Mouse (Mus musculus): ENCODE results near the gene Clca3a1. TPM values are rescaled to one million over a fixed set of nuclear protein-coding genes. Genes with fewer than 3 reads are reported as not detected.
A peak's percentile ranks its signal among the peaks of the same experiment; 100 is the strongest.
"Not testable (repeated sequence)": the region's sequence is repeated elsewhere in the genome, so short reads cannot be mapped to it uniquely, and the experiment has no call there.

Gene Clca3a1
- total and polyA plus RNA-seq, 2 experiments: 2.6 to 5.0 TPM

DNA sequence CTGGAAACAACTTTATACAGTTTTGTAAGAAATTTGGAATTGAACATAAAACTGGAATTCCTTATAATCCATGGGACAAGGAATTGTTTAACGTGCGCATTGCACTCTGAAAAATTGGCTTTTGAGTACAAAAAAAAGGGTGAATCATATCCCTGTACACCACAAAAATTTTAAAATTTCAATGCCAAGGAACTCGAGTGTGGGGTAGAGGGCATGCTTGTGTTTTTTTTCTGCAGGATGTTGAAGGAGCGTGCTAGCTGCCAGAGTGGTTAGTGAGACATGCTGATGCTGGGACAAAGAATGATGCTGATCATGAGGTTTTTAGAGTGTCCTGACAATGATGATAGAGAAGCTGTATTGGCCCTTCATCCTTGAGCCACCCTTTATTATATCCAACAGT lies 4.4 kb upstream of the Clca3a1 start:
- no peak for TF ChIP-seq POLR2A (IDR thresholded peaks at IDR 0.05; ENCODE audit: extremely low read depth, insufficient read depth, low read length)
- no peak for TF ChIP-seq CTCF (IDR thresholded peaks at IDR 0.05; ENCODE audit: low read depth, low read length)
- H3K4me3 ChIP-seq (ENCODE audit: insufficient read depth, low read depth, low read length): no peak overlapping the region
- WGBS: 86% methylated on average over 4 of the region's 4 CpGs
- H3K9ac ChIP-seq (ENCODE audit: low read depth, low read length): no peak overlapping the region
- no peaks in the 10 kb centered on the region for H3K36me3 ChIP-seq (ENCODE audit: control insufficient read depth, insufficient read depth, low read length)
- no peaks in the 10 kb centered on the region for H3K79me2 ChIP-seq (ENCODE audit: control insufficient read depth, insufficient read depth, low read length)
- no peaks in the 10 kb centered on the region for H3K4me1 ChIP-seq (ENCODE audit: control insufficient read depth, insufficient read depth, low read length)
- no peak overlapping the region for H3K27ac ChIP-seq (replicated peaks; ENCODE audit: insufficient read depth, low read depth, low read length)
- H3K27me3 ChIP-seq (ENCODE audit: control insufficient read depth, insufficient read depth, low read length): no peaks in the 10 kb centered on the region
- DNase-seq (ENCODE audit: extremely low read depth, low read depth, low spot score): no peak

GRCm38 (mm10) chr3:144761454-144761853 lies 677 bp upstream of the Clca3a1 start:
- WGBS: 71% methylated on average over 6 of the region's 6 CpGs
- TF ChIP-seq POLR2A (IDR thresholded peaks at IDR 0.05; ENCODE audit: extremely low read depth, insufficient read depth, low read length) (no peak), CTCF (IDR thresholded peaks at IDR 0.05; ENCODE audit: low read depth, low read length) (no peak)
- H3K36me3 ChIP-seq (ENCODE audit: control insufficient read depth, insufficient read depth, low read length): no peaks in the 10 kb centered on the region
- H3K27ac ChIP-seq (replicated peaks; ENCODE audit: insufficient read depth, low read depth, low read length): no peak overlapping the region
- H3K27me3 ChIP-seq (ENCODE audit: control insufficient read depth, insufficient read depth, low read length): no peaks in the 10 kb centered on the region
- no peaks in the 10 kb centered on the region for H3K79me2 ChIP-seq (ENCODE audit: control insufficient read depth, insufficient read depth, low read length)
- no peaks in the 10 kb centered on the region for H3K4me1 ChIP-seq (ENCODE audit: control insufficient read depth, insufficient read depth, low read length)
- no peak overlapping the region for H3K4me3 ChIP-seq (ENCODE audit: insufficient read depth, low read depth, low read length)
- H3K9ac ChIP-seq (ENCODE audit: low read depth, low read length): no peak overlapping the region
- no peak for DNase-seq (ENCODE audit: extremely low read depth, low read depth, low spot score)

DNA sequence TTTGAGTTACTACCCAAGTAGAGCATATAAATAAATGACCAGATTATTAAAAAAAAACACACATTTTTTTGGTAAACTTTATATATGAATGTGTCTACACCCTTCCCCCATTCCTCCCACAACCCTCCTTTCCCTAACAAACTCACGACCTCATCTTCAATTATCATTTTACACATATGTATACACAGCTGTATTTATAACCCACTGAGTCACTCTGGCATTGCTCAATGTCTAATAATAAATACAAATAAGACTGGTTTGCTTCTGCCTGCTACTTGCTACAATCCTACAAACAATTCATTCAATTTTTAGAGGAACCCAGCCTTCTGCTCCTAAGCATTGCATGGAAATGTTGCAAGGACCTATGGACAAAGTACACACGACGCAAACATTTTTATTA lies 1.1 kb downstream of the Clca3a1 start:
- H3K79me2 ChIP-seq (ENCODE audit: control insufficient read depth, insufficient read depth, low read length): no peaks in the 10 kb centered on the region
- no peak overlapping the region for H3K27ac ChIP-seq (replicated peaks; ENCODE audit: insufficient read depth, low read depth, low read length)
- no peaks in the 10 kb centered on the region for H3K4me1 ChIP-seq (ENCODE audit: control insufficient read depth, insufficient read depth, low read length)
- H3K27me3 ChIP-seq (ENCODE audit: control insufficient read depth, insufficient read depth, low read length): no peaks in the 10 kb centered on the region
- no peak for DNase-seq (ENCODE audit: extremely low read depth, low read depth, low spot score)
- H3K36me3 ChIP-seq (ENCODE audit: control insufficient read depth, insufficient read depth, low read length): no peaks in the 10 kb centered on the region
- no peak for TF ChIP-seq POLR2A (IDR thresholded peaks at IDR 0.05; ENCODE audit: extremely low read depth, insufficient read depth, low read length)
- TF ChIP-seq CTCF (IDR thresholded peaks at IDR 0.05; ENCODE audit: low read depth, low read length): no peak
- 71% methylated on average over 3 of the region's 3 CpGs for WGBS
- no peak overlapping the region for H3K9ac ChIP-seq (ENCODE audit: low read depth, low read length)
- H3K4me3 ChIP-seq (ENCODE audit: insufficient read depth, low read depth, low read length): no peak overlapping the region

DNA sequence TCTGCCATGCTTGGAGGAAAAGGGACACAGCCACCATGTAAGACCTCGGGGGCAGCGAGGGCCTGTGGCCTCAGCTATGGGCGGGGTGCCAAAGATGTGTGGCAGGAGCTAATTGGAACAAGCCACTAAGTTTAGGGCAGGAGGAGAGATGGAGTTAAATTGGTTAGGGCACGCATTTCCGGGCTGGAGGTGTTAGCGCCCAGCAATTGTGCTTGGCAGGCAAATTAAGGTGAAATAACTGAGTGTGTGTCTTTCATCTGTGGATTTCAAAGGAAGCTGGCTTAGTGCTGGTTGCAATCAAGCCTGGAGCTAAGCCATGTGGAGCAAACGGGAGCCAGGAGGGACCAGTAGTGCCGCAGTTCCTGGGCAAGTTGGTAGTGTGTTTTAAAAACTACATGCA lies 4.7 kb downstream of the Clca3a1 start:
- H3K79me2 ChIP-seq (ENCODE audit: control insufficient read depth, insufficient read depth, low read length); DNase-seq (ENCODE audit: extremely low read depth, low read depth, low spot score); H3K27ac ChIP-seq (replicated peaks; ENCODE audit: insufficient read depth, low read depth, low read length); H3K27me3 ChIP-seq (ENCODE audit: control insufficient read depth, insufficient read depth, low read length); H3K36me3 ChIP-seq (ENCODE audit: control insufficient read depth, insufficient read depth, low read length); H3K4me3 ChIP-seq (ENCODE audit: insufficient read depth, low read depth, low read length); H3K4me1 ChIP-seq (ENCODE audit: control insufficient read depth, insufficient read depth, low read length); H3K9ac ChIP-seq (ENCODE audit: low read depth, low read length): not testable (repeated sequence)
- 87% methylated on average over 8 of the region's 8 CpGs for WGBS

GRCm38 (mm10) chr3:144753120-144753519 lies 7.7 kb downstream of the Clca3a1 start:
- no peak overlapping the region for H3K27ac ChIP-seq (replicated peaks; ENCODE audit: insufficient read depth, low read depth, low read length)

GRCm38 (mm10) chr3:144749062-144749963 lies 11.5 kb downstream of the Clca3a1 start:
- H3K9ac ChIP-seq (ENCODE audit: low read depth, low read length); H3K27me3 ChIP-seq (ENCODE audit: control insufficient read depth, insufficient read depth, low read length); H3K79me2 ChIP-seq (ENCODE audit: control insufficient read depth, insufficient read depth, low read length); DNase-seq (ENCODE audit: extremely low read depth, low read depth, low spot score); H3K4me3 ChIP-seq (ENCODE audit: insufficient read depth, low read depth, low read length); H3K4me1 ChIP-seq (ENCODE audit: control insufficient read depth, insufficient read depth, low read length); H3K27ac ChIP-seq (replicated peaks; ENCODE audit: insufficient read depth, low read depth, low read length); H3K36me3 ChIP-seq (ENCODE audit: control insufficient read depth, insufficient read depth, low read length): not testable (repeated sequence)
- 84% methylated on average over 20 of the region's 21 CpGs for WGBS

More at GRCm38 (mm10) chr3:144753120-144753519, 7.7 kb downstream of the Clca3a1 start:
- no peak for DNase-seq (ENCODE audit: extremely low read depth, low read depth, low spot score)
- H3K79me2 ChIP-seq (ENCODE audit: control insufficient read depth, insufficient read depth, low read length): no peaks in the 10 kb centered on the region
- no peaks in the 10 kb centered on the region for H3K27me3 ChIP-seq (ENCODE audit: control insufficient read depth, insufficient read depth, low read length)
- H3K4me3 ChIP-seq (ENCODE audit: insufficient read depth, low read depth, low read length): no peak overlapping the region
- H3K36me3 ChIP-seq (ENCODE audit: control insufficient read depth, insufficient read depth, low read length): no peaks in the 10 kb centered on the region
- H3K4me1 ChIP-seq (ENCODE audit: control insufficient read depth, insufficient read depth, low read length): no peaks in the 10 kb centered on the region
- 8% methylated on average over 2 of the region's 2 CpGs for WGBS
- no peak overlapping the region for H3K9ac ChIP-seq (ENCODE audit: low read depth, low read length)
- no peak for TF ChIP-seq POLR2A (IDR thresholded peaks at IDR 0.05; ENCODE audit: extremely low read depth, insufficient read depth, low read length)
- peak; percentile 73 for TF ChIP-seq CTCF (IDR thresholded peaks at IDR 0.05; ENCODE audit: low read depth, low read length)

GRCm38 (mm10) chr3:144747706-144748105 lies 13.1 kb downstream of the Clca3a1 start:
- H3K4me1 ChIP-seq (ENCODE audit: control insufficient read depth, insufficient read depth, low read length); H3K79me2 ChIP-seq (ENCODE audit: control insufficient read depth, insufficient read depth, low read length); H3K27ac ChIP-seq (replicated peaks; ENCODE audit: insufficient read depth, low read depth, low read length); H3K4me3 ChIP-seq (ENCODE audit: insufficient read depth, low read depth, low read length); H3K27me3 ChIP-seq (ENCODE audit: control insufficient read depth, insufficient read depth, low read length); H3K9ac ChIP-seq (ENCODE audit: low read depth, low read length); H3K36me3 ChIP-seq (ENCODE audit: control insufficient read depth, insufficient read depth, low read length); DNase-seq (ENCODE audit: extremely low read depth, low read depth, low spot score): not testable (repeated sequence)
- WGBS: 62% methylated on average over 3 of the region's 3 CpGs

GRCm38 (mm10) chr3:144738396-144738795 lies 22.4 kb downstream of the Clca3a1 start:
- H3K27ac ChIP-seq (replicated peaks; ENCODE audit: insufficient read depth, low read depth, low read length); H3K27me3 ChIP-seq (ENCODE audit: control insufficient read depth, insufficient read depth, low read length); DNase-seq (ENCODE audit: extremely low read depth, low read depth, low spot score); H3K36me3 ChIP-seq (ENCODE audit: control insufficient read depth, insufficient read depth, low read length); H3K4me3 ChIP-seq (ENCODE audit: insufficient read depth, low read depth, low read length); H3K4me1 ChIP-seq (ENCODE audit: control insufficient read depth, insufficient read depth, low read length); H3K79me2 ChIP-seq (ENCODE audit: control insufficient read depth, insufficient read depth, low read length); H3K9ac ChIP-seq (ENCODE audit: low read depth, low read length): not testable (repeated sequence)
- WGBS: 75% methylated on average over 24 of the region's 24 CpGs
